ENCODE assay signal across 35 mouse cellular contexts in the genomic region with DNA sequence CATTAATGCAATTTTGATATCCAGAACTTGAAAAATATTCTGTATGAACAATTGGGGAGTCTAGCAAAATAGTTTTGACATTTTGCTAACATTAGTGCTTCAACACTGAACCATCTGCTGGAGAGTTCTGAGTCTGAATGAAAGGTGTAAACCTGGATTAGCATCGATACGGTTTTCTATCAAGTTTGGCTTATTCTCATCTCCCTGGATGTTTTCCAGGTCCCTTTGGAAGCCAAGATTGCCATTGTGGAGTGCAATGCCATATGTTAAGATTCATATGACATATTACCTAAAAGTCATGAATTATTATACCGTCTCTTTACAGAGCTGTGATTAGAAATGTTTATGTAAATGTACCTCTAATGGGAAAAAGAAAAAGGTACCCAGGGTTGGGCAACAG. TPM values are rescaled to one million over a fixed set of nuclear protein-coding genes. Genes with fewer than 3 reads are reported as not detected.
DNase-seq lines count a peak whose midpoint lies in the region; ATAC-seq and TF ChIP-seq lines count a peak whose summit lies in the region.
"Had no signal": no experiment of that assay in that cellular context is flagged by ENCODE, and none has a peak within 500 bp of the region (broad histone marks: within the 10 kb centered on the region; RNA-seq: fewer than 3 reads in every experiment).

No protein-coding gene starts in this region.

- no peak for TF ChIP-seq CTCF in forebrain, postnatal 0 days (IDR thresholded peaks at IDR 0.05; ENCODE audit: low read depth)
- no peak for TF ChIP-seq CTCF in lung, adult 2 months (IDR thresholded peaks at IDR 0.05; ENCODE audit: insufficient read depth, low read length)

- H3K27ac ChIP-seq in forebrain, postnatal 0 days (ENCODE audit: low read depth, low read length): no peak overlapping the region
- H3K27ac ChIP-seq in forebrain, embryonic 11.5 days (ENCODE audit: low read depth, low read length): no peak overlapping the region
- no peak overlapping the region for H3K27ac ChIP-seq in midbrain, embryonic 10.5 days (replicated peaks)
- H3K27ac ChIP-seq: embryonic facial prominence, embryonic 13.5 days; heart, embryonic 13.5 days; kidney, postnatal 0 days; liver, embryonic 12.5 days; midbrain, embryonic 13.5 days; neural tube, embryonic 13.5 days had no signal

- DNase-seq in cerebellum, adult 11 months: peak; percentile 9
- DNase-seq in cerebellum, postnatal 4 days (ENCODE audit: low spot score in 2 of 2): no peak
- peak; percentile 43 for DNase-seq in forebrain, postnatal 0 days
- no peak for DNase-seq in forebrain, embryonic 11.5 days (ENCODE audit: low spot score)
- DNase-seq in brain, adult 2 months (ENCODE audit: low read depth, low spot score): peak; percentile 54
- DNase-seq in cerebellum, adult 9-11 months: peak; percentile 35
- DNase-seq in midbrain, embryonic 10.5 days (ENCODE audit: low spot score): no peak
- no peak for DNase-seq in lung, adult 2 months
- DNase-seq: adrenal gland, postnatal 10 days; gastrocnemius, postnatal 10 days; heart, postnatal 10 days; kidney, adult 8-10 months; left cerebral cortex, postnatal 4 days; liver, postnatal 0 days; lung, postnatal 4 days; thymus, adult 2 months; thymus, postnatal 36 days had no signal

- no peaks in the 10 kb centered on the region for H3K4me1 ChIP-seq in forebrain, postnatal 0 days (ENCODE audit: insufficient read depth)
- H3K4me1 ChIP-seq in forebrain, embryonic 11.5 days (replicated peaks; ENCODE audit: control insufficient read depth, insufficient read depth, low read length): no peaks in the 10 kb centered on the region
- no peaks in the 10 kb centered on the region; the same call in 1 of the 2 replicates for H3K4me1 ChIP-seq in midbrain, embryonic 10.5 days
- no peaks in the 10 kb centered on the region for H3K4me1 ChIP-seq in lung, adult 2 months (ENCODE audit: control insufficient read depth, insufficient read depth, low read length)
- H3K4me1 ChIP-seq: embryonic facial prominence, embryonic 13.5 days; heart, embryonic 13.5 days; liver, embryonic 12.5 days; megakaryocyte, embryonic 14.5 days had no signal

- no peak overlapping the region for H3K4me2 ChIP-seq in forebrain, postnatal 0 days (ENCODE audit: low read depth)
- H3K4me2 ChIP-seq in forebrain, embryonic 11.5 days (ENCODE audit: low read depth, low read length, severe bottlenecking): no peak overlapping the region
- H3K4me2 ChIP-seq: embryonic facial prominence, embryonic 13.5 days; heart, embryonic 13.5 days; liver, embryonic 12.5 days; midbrain, embryonic 13.5 days; neural tube, embryonic 13.5 days had no signal

- H3K27me3 ChIP-seq in forebrain, postnatal 0 days (ENCODE audit: insufficient read depth, low read length): no peaks in the 10 kb centered on the region
- H3K27me3 ChIP-seq in forebrain, embryonic 11.5 days (ENCODE audit: control insufficient read depth, insufficient read depth, low read length): no peaks in the 10 kb centered on the region
- no peaks in the 10 kb centered on the region for H3K27me3 ChIP-seq in midbrain, embryonic 10.5 days (ENCODE audit: low read depth, poor library complexity, severe bottlenecking)
- H3K27me3 ChIP-seq: embryonic facial prominence, embryonic 13.5 days; heart, embryonic 13.5 days; liver, embryonic 12.5 days; megakaryocyte, embryonic 14.5 days; midbrain, embryonic 13.5 days; neural tube, embryonic 13.5 days had no signal

- no peak overlapping the region for H3K9ac ChIP-seq in forebrain, postnatal 0 days
- H3K9ac ChIP-seq in forebrain, embryonic 11.5 days (ENCODE audit: low read length): no peak overlapping the region
- H3K9ac ChIP-seq: embryonic facial prominence, embryonic 13.5 days; heart, embryonic 13.5 days; liver, embryonic 12.5 days; liver, postnatal 0 days; midbrain, embryonic 13.5 days; neural tube, embryonic 13.5 days had no signal

- 38% methylated on average over 3 of the region's 3 CpGs for WGBS in forebrain, postnatal 0 days
- 89% methylated on average over 3 of the region's 3 CpGs for WGBS in forebrain, embryonic 11.5 days
- 94% methylated on average over 3 of the region's 3 CpGs for WGBS in midbrain, embryonic 10.5 days
- 84% methylated on average over 3 of the region's 3 CpGs for WGBS in lung, adult 2 months

- no peak overlapping the region for H3K4me3 ChIP-seq in forebrain, postnatal 0 days (ENCODE audit: low read depth, low read length)
- no peak overlapping the region for H3K4me3 ChIP-seq in forebrain, embryonic 11.5 days (ENCODE audit: low read depth, low read length)
- H3K4me3 ChIP-seq in midbrain, embryonic 10.5 days: no peak overlapping the region
- H3K4me3 ChIP-seq in lung, adult 2 months (replicated peaks; ENCODE audit: extremely low read depth, low read depth, low read length): no peak overlapping the region
- H3K4me3 ChIP-seq: embryonic facial prominence, embryonic 13.5 days; heart, embryonic 13.5 days; liver, embryonic 12.5 days; megakaryocyte, embryonic 14.5 days; midbrain, embryonic 13.5 days; neural tube, embryonic 13.5 days had no signal

- H3K36me3 ChIP-seq in forebrain, postnatal 0 days (ENCODE audit: insufficient read depth): no peaks in the 10 kb centered on the region
- no peaks in the 10 kb centered on the region for H3K36me3 ChIP-seq in forebrain, embryonic 11.5 days (ENCODE audit: control insufficient read depth, insufficient read depth, low read length)
- no peaks in the 10 kb centered on the region for H3K36me3 ChIP-seq in midbrain, embryonic 10.5 days
- H3K36me3 ChIP-seq: embryonic facial prominence, embryonic 13.5 days; G1E; heart, embryonic 13.5 days; liver, embryonic 12.5 days; midbrain, embryonic 13.5 days; neural tube, embryonic 13.5 days had no signal

- ATAC-seq in forebrain, postnatal 0 days: no peak
- no peak for ATAC-seq in forebrain, embryonic 11.5 days (replicated peaks; ENCODE audit: low FRiP score)
- ATAC-seq: intestine, embryonic 16.5 days; liver, embryonic 12.5 days; liver, postnatal 0 days; lung, postnatal 0 days; midbrain, embryonic 13.5 days; Patski had no signal

- no peaks in the 10 kb centered on the region for H3K9me3 ChIP-seq in forebrain, postnatal 0 days (ENCODE audit: low read length)
- no peaks in the 10 kb centered on the region for H3K9me3 ChIP-seq in forebrain, embryonic 11.5 days (ENCODE audit: control insufficient read depth, low read length)
- no peaks in the 10 kb centered on the region for H3K9me3 ChIP-seq in midbrain, embryonic 10.5 days (replicated peaks)
- H3K9me3 ChIP-seq: embryonic facial prominence, embryonic 13.5 days; G1E; heart, embryonic 13.5 days; liver, embryonic 12.5 days; megakaryocyte, embryonic 14.5 days; midbrain, embryonic 13.5 days; neural tube, embryonic 13.5 days had no signal

- no peak for TF ChIP-seq POLR2A in lung, adult 2 months (IDR thresholded peaks at IDR 0.05; ENCODE audit: borderline replicate concordance, extremely low read depth, low read depth, low read length)

RNA-seq across cellular contexts. Expression of a gene that starts 21.5 kb away (rescaled TPM):
- not detected in 2 replicates for total RNA-seq in forebrain, postnatal 0 days (2014; rRNA removed)
- polyA plus RNA-seq in forebrain, postnatal 0 days (2015; fragmentation: Nextera tagmentation; extraction: Ambion mirVana): 0.05 and 0.08 TPM in 2 replicates
- not detected in 2 replicates for polyA plus RNA-seq in forebrain, embryonic 11.5 days (2014; fragmentation: Nextera tagmentation; extraction: Ambion mirVana)
- not detected in 2 replicates for polyA plus RNA-seq in midbrain, embryonic 10.5 days (2016; fragmentation: Nextera tagmentation; extraction: Ambion mirVana)
- not detected in 2 replicates for polyA plus RNA-seq in lung, adult 2 months (2012; rRNA removed)
- total RNA-seq: adrenal gland, postnatal 10 days; common myeloid progenitor, adult 5-6 weeks; gastrocnemius, postnatal 10 days; heart, adult 8-10 months; heart, postnatal 10 days; hematopoietic stem cell, adult 5-6 weeks; layer of hippocampus, postnatal 14 days had no signal
- polyA plus RNA-seq: embryonic facial prominence, embryonic 13.5 days; G1E; gonadal fat pad, adult 2 months; heart, embryonic 13.5 days; intestine, embryonic 16.5 days; kidney, postnatal 0 days; large intestine, adult 2 months; limb, embryonic 14.5 days; liver, embryonic 12.5 days; liver, postnatal 0 days; neural tube, embryonic 13.5 days; Patski; thymus, adult 2 months had no signal

RNA-seq across cellular contexts. Expression of a gene that starts 43.1 kb away (rescaled TPM):
- total RNA-seq in forebrain, postnatal 0 days (2014; rRNA removed): not detected in 2 replicates
- not detected in 2 replicates for polyA plus RNA-seq in forebrain, postnatal 0 days (2015; fragmentation: Nextera tagmentation; extraction: Ambion mirVana)
- not detected in 2 replicates for polyA plus RNA-seq in forebrain, embryonic 11.5 days (2014; fragmentation: Nextera tagmentation; extraction: Ambion mirVana)
- not detected in 2 replicates for polyA plus RNA-seq in midbrain, embryonic 10.5 days (2016; fragmentation: Nextera tagmentation; extraction: Ambion mirVana)
- not detected in 2 replicates for polyA plus RNA-seq in lung, adult 2 months (2012; rRNA removed)
- total RNA-seq: adrenal gland, postnatal 10 days; common myeloid progenitor, adult 5-6 weeks; gastrocnemius, postnatal 10 days; heart, adult 8-10 months; heart, postnatal 10 days; hematopoietic stem cell, adult 5-6 weeks; layer of hippocampus, postnatal 14 days; left cerebral cortex, postnatal 4 days had no signal
- polyA plus RNA-seq: embryonic facial prominence, embryonic 13.5 days; G1E; heart, embryonic 13.5 days; intestine, embryonic 16.5 days; kidney, postnatal 0 days; large intestine, adult 2 months; limb, embryonic 14.5 days; liver, embryonic 12.5 days; liver, postnatal 0 days; lung, postnatal 0 days; midbrain, embryonic 13.5 days; neural tube, embryonic 13.5 days; Patski had no signal

Comparison
In these comparisons a context has a peak if more than half of its experiments do, and no peak if none do; other contexts are left out.
1. DNase-seq: peak in cerebellum, adult 11 months (single experiment), forebrain, postnatal 0 days (single experiment), brain, adult 2 months (single experiment) and cerebellum, adult 9-11 months (single experiment); none in cerebellum, postnatal 4 days (0 of 2), forebrain, embryonic 11.5 days (single experiment), midbrain, embryonic 10.5 days (single experiment) and lung, adult 2 months (single experiment).